Mouse (Mus musculus) right cerebral cortex, adult 2 months (tissue): ENCODE measurements around the gene Actr6.
"Not testable (repeated sequence)": the region's sequence is repeated elsewhere in the genome, so short reads cannot be mapped to it uniquely, and the experiment has no call there.

Experiments used
- DNase-seq, 2 experiments: peaks; one replicate each; pipeline ENCODE4 v3.0.0; 2021 to 2022; ENCODE audit warnings: low spot score in 2 of 2

Actr6 gene

GRCm38 (mm10) chr10:89737887-89738286 lies 5.8 kb upstream of the Actr6 start:
- DNase-seq, result no peak

- DNase-seq, result no peak
These were observed 5.0 kb upstream of the Actr6 start for GRCm38 (mm10) chr10:89737092-89737491.

GRCm38 (mm10) chr10:89731341-89731740 lies 754 bp downstream of the Actr6 start:
- DNase-seq, result no peak

- DNase-seq, result no peak
These were observed 1.7 kb downstream of the Actr6 start for GRCm38 (mm10) chr10:89730386-89730785.

- DNase-seq, result no peak
These were observed 9.6 kb downstream of the Actr6 start for GRCm38 (mm10) chr10:89722247-89723195.

- DNase-seq, result no peak
These were observed 11.3 kb downstream of the Actr6 start for GRCm38 (mm10) chr10:89720796-89721195.

- DNase-seq, result no peak
These were observed 11.8 kb downstream of the Actr6 start for GRCm38 (mm10) chr10:89720252-89720651.

GRCm38 (mm10) chr10:89714910-89715309 lies 17.2 kb downstream of the Actr6 start:
- DNase-seq, result peak; percentile 11 to 29

- no peak for DNase-seq
These were observed 23.4 kb downstream of the Actr6 start for GRCm38 (mm10) chr10:89708720-89709119.

- DNase-seq, result no peak
These were observed 24.7 kb downstream of the Actr6 start for GRCm38 (mm10) chr10:89707397-89707796.

GRCm38 (mm10) chr10:89703042-89703441 lies 29.1 kb downstream of the Actr6 start:
- no peak for DNase-seq

GRCm38 (mm10) chr10:89697956-89698355 lies 34.1 kb downstream of the Actr6 start:
- no peak for DNase-seq

GRCm38 (mm10) chr10:89696270-89696669 lies 35.8 kb downstream of the Actr6 start:
- DNase-seq, result not testable (repeated sequence)

- no peak for DNase-seq
These were observed 36.7 kb downstream of the Actr6 start for GRCm38 (mm10) chr10:89695194-89695911.

- DNase-seq, result no peak
These were observed 42.1 kb downstream of the Actr6 start for GRCm38 (mm10) chr10:89690021-89690420.

GRCm38 (mm10) chr10:89687455-89687854 lies 44.6 kb downstream of the Actr6 start:
- DNase-seq, result no peak

GRCm38 (mm10) chr10:89686139-89686808 lies 45.8 kb downstream of the Actr6 start, which contains the start of gene Scyl2:
Gene Scyl2 (minus strand): TSS chr10:89686285.
- DNase-seq, result peak; percentile 94 to 95

GRCm38 (mm10) chr10:89685391-89686138 lies 46.5 kb downstream of the Actr6 start:
- peak in 1 of 2 experiments; percentile 12 for DNase-seq

- no peak for DNase-seq
These were observed 49.1 kb downstream of the Actr6 start for GRCm38 (mm10) chr10:89682961-89683360.

- DNase-seq, result no peak
These were observed 49.9 kb downstream of the Actr6 start for GRCm38 (mm10) chr10:89682157-89682556.

- DNase-seq, result no peak
These were observed 50.4 kb downstream of the Actr6 start for GRCm38 (mm10) chr10:89681706-89682105.
